Mouse (Mus musculus): ENCODE data around the gene Ap1m1. TPM values are rescaled to one million over a fixed set of nuclear protein-coding genes. Genes with fewer than 3 reads are reported as not detected.

Gene Ap1m1
- polyA plus RNA-seq, 1 experiment from 2014 or later = 106 TPM

DNA sequence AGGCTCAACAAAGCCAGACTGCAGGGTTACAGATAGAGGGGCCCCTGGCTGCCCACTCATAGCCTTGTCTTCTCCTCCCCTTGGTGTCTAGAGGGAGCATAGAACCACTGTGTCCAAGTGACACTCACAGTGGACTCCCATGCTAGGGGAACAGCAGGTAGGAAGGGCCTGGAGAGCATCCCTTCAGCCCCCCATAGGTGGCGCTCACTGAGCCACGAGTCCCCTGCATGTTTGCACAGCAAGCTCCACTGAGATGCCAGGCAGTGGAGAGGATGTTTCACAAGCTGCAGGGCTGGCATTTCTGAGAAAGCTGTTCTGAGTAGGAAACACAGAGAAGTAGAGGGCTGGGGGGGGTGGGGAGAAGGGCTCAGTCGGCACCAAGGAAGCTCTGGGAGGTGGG lies 32.5 kb downstream of the Ap1m1 start:
- ATAC-seq (ENCODE audit: borderline replicate concordance, extremely low read depth, low FRiP score, low TSS enrichment) = no peak
- 13% methylated on average over 3 of the region's 3 CpGs for WGBS
- Histone ChIP-seq H3K36me3 (no peaks in the 10 kb centered on the region), H3K4me3 (no peak overlapping the region), H3K9me3 (no peaks in the 10 kb centered on the region), H3K27me3 (no peaks in the 10 kb centered on the region), H3K9ac (no peak overlapping the region), H3K27ac (no peak overlapping the region), H3K4me1 (no peaks in the 10 kb centered on the region), H3K4me2 (no peak overlapping the region)

DNA sequence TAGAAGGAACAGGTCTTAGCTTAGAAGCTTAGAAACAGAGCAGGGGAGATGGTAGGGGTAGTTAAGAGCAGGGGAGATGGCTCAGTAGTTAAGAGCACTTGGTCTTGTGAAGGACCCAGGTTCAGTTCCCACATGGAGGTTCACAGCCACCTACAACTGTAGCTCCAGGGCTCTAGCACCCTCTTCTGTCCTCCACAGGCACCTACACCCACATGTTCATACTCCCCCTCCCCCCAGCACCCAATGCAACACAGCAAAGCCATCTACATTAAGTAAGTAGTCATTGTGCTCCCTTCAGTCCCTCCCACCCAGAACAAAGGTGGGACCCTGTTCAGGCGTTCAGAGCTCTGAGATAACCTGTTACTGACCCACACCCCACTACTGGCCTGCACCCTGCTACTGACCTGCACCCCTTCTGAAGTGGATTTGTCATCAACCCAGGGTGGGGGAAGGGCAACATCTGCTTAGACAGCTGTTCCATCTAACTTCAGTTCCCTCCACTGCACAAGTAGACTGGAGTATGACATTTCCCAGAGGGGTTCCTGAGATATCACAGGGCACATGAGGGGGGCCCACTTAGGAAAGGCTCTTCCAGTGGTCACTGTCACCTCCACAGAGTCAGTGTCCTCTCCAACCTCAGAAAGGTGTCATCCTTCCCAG lies 33.4 kb downstream of the Ap1m1 start:
- H3K9ac ChIP-seq = no peak overlapping the region
- no peaks in the 10 kb centered on the region for H3K27me3 ChIP-seq
- WGBS = 62% methylated on average over 1 of the region's 1 CpGs

DNA sequence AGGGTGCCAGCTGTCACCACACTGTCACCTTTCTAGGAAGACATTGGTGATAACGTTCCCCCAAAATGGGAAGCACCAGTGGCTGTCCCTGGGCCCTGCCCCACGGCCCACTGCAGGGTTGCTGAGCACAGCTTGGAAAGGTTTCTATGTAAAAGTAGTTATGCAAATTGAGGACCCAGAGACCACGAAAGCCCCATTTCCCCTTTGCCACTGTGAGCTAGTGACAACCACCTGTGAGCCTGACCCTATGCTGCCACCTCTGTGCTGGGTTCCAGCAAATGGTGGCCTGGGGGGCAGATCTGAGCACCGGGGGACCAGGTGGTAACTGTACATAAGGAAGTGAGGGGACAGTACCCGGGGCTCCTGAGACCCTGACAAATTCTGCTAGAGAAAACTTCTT lies 34.0 kb downstream of the Ap1m1 start:
- Histone ChIP-seq H3K36me3 (no peaks in the 10 kb centered on the region), H3K9me3 (no peaks in the 10 kb centered on the region), H3K4me3 (no peak overlapping the region), H3K9ac (no peak overlapping the region), H3K4me1 (peaks cover 4% of the 10 kb centered on the region; the same call in 1 of the 2 replicates), H3K4me2 (no peak overlapping the region), H3K27me3 (no peaks in the 10 kb centered on the region), H3K27ac (no peak overlapping the region)
- no peak for ATAC-seq (ENCODE audit: borderline replicate concordance, extremely low read depth, low FRiP score, low TSS enrichment)
- WGBS = 69% methylated on average over 5 of the region's 5 CpGs

More for the DNA sequence above, 33.4 kb downstream of the Ap1m1 start:
- Histone ChIP-seq H3K36me3 (no peaks in the 10 kb centered on the region), H3K4me1 (peaks cover 4% of the 10 kb centered on the region; the same call in 1 of the 2 replicates), H3K27ac (no peak overlapping the region), H3K4me3 (no peak overlapping the region), H3K9me3 (no peaks in the 10 kb centered on the region), H3K4me2 (no peak overlapping the region)
- no peak for ATAC-seq (ENCODE audit: borderline replicate concordance, extremely low read depth, low FRiP score, low TSS enrichment)

DNA sequence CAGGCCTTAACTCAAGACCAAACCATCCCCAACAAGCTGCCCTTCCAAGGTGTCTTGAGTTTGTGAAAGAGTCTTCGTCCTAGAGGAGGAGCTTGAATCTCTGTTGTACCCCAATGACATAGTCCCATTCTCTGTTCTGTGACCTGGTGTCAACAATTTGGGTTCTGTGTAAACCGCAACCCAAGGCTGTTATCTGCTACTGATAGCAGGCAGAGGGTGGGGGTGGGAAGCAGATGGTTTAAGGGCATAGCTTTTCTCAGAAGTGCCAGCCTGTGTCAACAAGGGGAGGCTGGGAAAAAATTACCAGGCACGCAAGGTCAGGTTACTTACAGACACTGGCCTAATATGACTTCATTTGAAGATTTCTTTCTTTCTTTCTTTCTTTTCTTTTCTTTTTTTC lies 37.4 kb downstream of the Ap1m1 start:
- no peak overlapping the region for H3K27ac ChIP-seq
- H3K27me3 ChIP-seq = no peaks in the 10 kb centered on the region
- H3K4me1 ChIP-seq = peaks cover 9% of the 10 kb centered on the region
- no peak overlapping the region for H3K4me3 ChIP-seq
- no peak overlapping the region for H3K4me2 ChIP-seq
- ATAC-seq (ENCODE audit: borderline replicate concordance, extremely low read depth, low FRiP score, low TSS enrichment) = no peak
- H3K9me3 ChIP-seq = no peaks in the 10 kb centered on the region
- no peak overlapping the region for H3K9ac ChIP-seq
- WGBS = 30% methylated on average over 3 of the region's 3 CpGs
- H3K36me3 ChIP-seq = no peaks in the 10 kb centered on the region

DNA sequence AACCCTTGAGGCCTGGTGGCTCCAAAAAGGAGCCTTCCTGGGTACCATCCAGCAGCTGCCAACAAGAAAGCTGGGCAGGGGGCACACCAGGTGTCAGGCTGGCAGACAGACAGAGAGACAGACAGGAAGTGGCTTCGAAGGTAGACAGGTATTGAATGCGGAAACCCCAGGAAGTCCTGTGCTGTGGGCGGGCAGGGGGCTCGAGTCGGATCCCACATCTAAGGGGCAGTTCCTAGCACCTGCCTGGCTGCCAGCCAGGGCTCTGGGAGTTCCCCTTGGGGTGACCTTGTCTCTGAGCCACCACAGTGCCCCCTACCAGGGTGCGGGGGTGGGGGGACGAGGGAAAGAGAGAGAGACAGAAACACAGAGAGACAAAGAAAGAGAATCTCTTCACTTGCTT lies 39.3 kb downstream of the Ap1m1 start:
- Histone ChIP-seq H3K4me3 (no peak overlapping the region), H3K9ac (no peak overlapping the region), H3K4me1 (peaks cover 9% of the 10 kb centered on the region), H3K4me2 (no peak overlapping the region), H3K9me3 (no peaks in the 10 kb centered on the region), H3K36me3 (no peaks in the 10 kb centered on the region), H3K27me3 (no peaks in the 10 kb centered on the region), H3K27ac (no peak overlapping the region)
- 85% methylated on average over 7 of the region's 7 CpGs for WGBS
- no peak for ATAC-seq (ENCODE audit: borderline replicate concordance, extremely low read depth, low FRiP score, low TSS enrichment)

DNA sequence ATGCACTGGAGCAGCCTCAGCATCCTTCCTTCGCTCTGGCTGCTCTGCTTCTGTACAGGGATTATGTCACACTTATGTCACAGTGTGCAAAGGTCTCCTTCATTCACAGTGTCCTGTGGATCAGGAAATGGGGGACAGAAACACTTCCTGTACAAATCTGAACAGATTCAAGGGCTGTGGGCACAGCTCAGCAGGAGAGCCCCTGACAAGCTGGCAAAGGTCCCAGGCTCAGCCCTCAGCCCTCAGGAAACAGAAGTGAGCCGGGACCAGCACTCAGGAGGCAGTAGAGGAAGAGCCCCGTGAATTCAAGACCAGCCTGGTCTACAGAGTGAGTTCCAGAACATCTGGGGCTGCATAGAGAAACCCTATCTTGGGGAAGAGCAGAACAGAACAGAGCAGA lies 41.8 kb downstream of the Ap1m1 start:
- Histone ChIP-seq H3K4me1 (peaks cover 9% of the 10 kb centered on the region), H3K4me3 (no peak overlapping the region), H3K9me3 (no peaks in the 10 kb centered on the region), H3K27ac (no peak overlapping the region), H3K4me2 (no peak overlapping the region), H3K36me3 (no peaks in the 10 kb centered on the region), H3K9ac (no peak overlapping the region), H3K27me3 (no peaks in the 10 kb centered on the region)
- WGBS = 22% methylated on average over 3 of the region's 3 CpGs
- ATAC-seq (ENCODE audit: borderline replicate concordance, extremely low read depth, low FRiP score, low TSS enrichment) = peak; percentile 51

DNA sequence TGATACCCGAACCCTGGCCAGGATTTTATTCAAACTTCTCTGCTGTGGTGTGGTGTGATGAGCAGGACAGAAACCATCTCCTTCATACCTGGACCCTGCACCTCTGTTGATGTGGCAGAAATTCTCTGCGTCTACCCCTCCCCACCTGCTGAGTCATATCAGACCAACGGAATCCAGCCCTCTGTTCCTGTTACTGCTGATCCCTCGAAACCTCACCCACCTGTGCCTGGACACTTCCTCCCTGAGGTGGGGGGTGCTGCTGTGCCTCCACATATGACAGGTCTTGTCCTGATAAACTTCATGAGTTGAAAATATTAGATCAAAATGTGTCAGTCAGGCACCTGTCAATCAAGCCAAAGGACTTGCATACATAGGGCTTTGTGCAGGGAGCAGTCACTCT lies 45.5 kb downstream of the Ap1m1 start:
- WGBS = 60% methylated on average over 4 of the region's 4 CpGs
- H3K9me3 ChIP-seq = no peaks in the 10 kb centered on the region
- no peaks in the 10 kb centered on the region for H3K27me3 ChIP-seq
- no peaks in the 10 kb centered on the region for H3K36me3 ChIP-seq
- H3K4me1 ChIP-seq = peaks cover 5% of the 10 kb centered on the region; the same call in 1 of the 2 replicates
- no peak for ATAC-seq (ENCODE audit: borderline replicate concordance, extremely low read depth, low FRiP score, low TSS enrichment)
- no peak overlapping the region for H3K4me3 ChIP-seq
- no peak overlapping the region for H3K4me2 ChIP-seq
- no peak overlapping the region for H3K9ac ChIP-seq
- no peak overlapping the region for H3K27ac ChIP-seq

DNA sequence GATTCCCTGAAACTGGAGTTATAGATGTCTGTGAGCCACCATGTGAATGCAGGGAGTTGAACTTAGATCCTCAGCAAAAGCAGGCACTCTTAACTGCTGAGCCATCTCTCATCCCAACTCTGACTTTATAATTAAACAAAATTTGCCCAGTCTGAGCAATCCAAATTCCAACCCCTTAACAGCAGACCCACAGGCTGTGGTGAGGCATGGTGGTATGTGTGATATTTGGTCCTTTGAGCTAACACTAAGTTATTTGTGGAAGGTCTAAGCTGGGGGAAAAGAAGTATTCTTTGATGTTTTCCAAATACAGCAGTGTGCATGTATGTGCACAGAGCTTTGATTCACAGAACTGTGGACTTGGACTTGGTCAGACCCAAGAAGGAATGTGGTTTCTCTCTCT lies 49.2 kb downstream of the Ap1m1 start:
- no peak overlapping the region for H3K4me2 ChIP-seq
- no peak overlapping the region for H3K9ac ChIP-seq
- no peaks in the 10 kb centered on the region for H3K9me3 ChIP-seq
- no peaks in the 10 kb centered on the region for H3K27me3 ChIP-seq
- H3K36me3 ChIP-seq = no peaks in the 10 kb centered on the region
- H3K4me1 ChIP-seq = no peaks in the 10 kb centered on the region
- H3K4me3 ChIP-seq = no peak overlapping the region
- ATAC-seq (ENCODE audit: borderline replicate concordance, extremely low read depth, low FRiP score, low TSS enrichment) = no peak
- no peak overlapping the region for H3K27ac ChIP-seq

DNA sequence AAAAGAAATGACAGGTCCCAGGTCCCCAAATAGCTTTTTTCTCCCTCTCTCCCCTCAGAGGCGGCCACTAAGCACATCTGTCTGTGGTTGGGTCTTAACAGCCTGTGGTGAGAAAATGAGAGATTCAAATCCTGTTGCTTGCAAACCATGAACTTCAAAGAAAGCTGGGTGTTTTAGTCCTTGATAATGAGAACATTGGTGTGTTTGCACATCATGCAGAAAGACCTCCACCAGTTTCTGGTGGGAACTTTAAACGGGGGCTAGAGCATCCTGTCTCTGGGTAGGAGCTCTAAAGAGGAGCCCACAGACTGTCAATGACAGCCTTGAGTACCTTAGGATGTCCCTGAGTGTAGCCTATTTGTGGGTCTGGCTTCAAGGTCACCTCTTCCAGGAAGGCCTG lies 51.3 kb downstream of the Ap1m1 start:
- no peak overlapping the region for H3K27ac ChIP-seq
- no peak overlapping the region for H3K4me3 ChIP-seq
- H3K36me3 ChIP-seq = no peaks in the 10 kb centered on the region
- H3K9ac ChIP-seq = no peak overlapping the region
- WGBS = 68% methylated on average over 2 of the region's 2 CpGs
- ATAC-seq (ENCODE audit: borderline replicate concordance, extremely low read depth, low FRiP score, low TSS enrichment) = no peak
- no peak overlapping the region for H3K4me2 ChIP-seq
- peaks cover 8% of the 10 kb centered on the region; the same call in 1 of the 2 replicates for H3K4me1 ChIP-seq
- H3K27me3 ChIP-seq = no peaks in the 10 kb centered on the region
- no peaks in the 10 kb centered on the region for H3K9me3 ChIP-seq

DNA sequence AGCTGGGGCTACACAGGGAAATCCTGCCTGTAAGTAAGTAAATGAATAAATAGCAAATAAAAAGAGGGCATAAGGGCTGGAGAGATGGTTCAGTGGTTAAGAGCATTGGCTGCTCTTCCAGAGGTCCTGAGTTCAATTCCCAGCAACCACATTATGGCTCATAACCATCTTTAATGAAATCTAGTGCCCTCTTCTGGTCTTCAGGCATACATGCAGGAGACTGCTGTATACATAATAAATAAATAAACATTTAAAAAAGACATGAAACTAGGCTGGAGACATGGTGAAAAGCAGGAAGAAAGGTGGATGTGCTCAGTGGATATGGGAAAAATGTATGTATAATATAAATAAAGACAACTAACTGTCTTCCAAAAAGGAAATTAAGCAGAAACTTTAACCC lies 53.5 kb downstream of the Ap1m1 start:
- H3K9ac ChIP-seq = no peak overlapping the region
- ATAC-seq (ENCODE audit: borderline replicate concordance, extremely low read depth, low FRiP score, low TSS enrichment) = no peak
- peaks cover 10% of the 10 kb centered on the region; the same call in 1 of the 2 replicates for H3K4me1 ChIP-seq
- no peak overlapping the region for H3K27ac ChIP-seq
- no peak overlapping the region for H3K4me3 ChIP-seq
- H3K36me3 ChIP-seq = no peaks in the 10 kb centered on the region
- no peak overlapping the region for H3K4me2 ChIP-seq
- H3K27me3 ChIP-seq = no peaks in the 10 kb centered on the region
- H3K9me3 ChIP-seq = no peaks in the 10 kb centered on the region

DNA sequence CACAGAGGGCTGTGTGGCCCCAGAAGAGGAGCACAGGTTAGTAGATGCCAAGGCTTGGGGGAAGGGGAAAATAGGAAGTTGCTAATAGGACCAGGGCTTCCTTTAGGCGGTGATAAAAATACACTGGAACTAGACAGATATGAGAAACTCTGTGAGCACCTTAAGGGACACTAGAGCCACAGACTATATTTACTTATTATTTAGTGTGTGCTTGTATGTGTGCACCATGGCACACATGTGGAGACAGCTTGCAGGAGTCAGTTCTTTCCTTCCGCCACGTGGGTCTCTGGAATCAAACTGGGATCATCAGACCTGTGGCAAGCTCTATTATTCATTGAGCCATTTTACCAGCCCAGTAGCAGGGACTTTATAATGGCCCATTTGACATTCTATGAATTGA lies 55.3 kb downstream of the Ap1m1 start:
- H3K4me1 ChIP-seq = peaks cover 10% of the 10 kb centered on the region; the same call in 1 of the 2 replicates
- 58% methylated on average over 3 of the region's 3 CpGs for WGBS
- ATAC-seq (ENCODE audit: borderline replicate concordance, extremely low read depth, low FRiP score, low TSS enrichment) = 0 out of 2 replicates have a peak, but pooled peaks have one; percentile 34

DNA sequence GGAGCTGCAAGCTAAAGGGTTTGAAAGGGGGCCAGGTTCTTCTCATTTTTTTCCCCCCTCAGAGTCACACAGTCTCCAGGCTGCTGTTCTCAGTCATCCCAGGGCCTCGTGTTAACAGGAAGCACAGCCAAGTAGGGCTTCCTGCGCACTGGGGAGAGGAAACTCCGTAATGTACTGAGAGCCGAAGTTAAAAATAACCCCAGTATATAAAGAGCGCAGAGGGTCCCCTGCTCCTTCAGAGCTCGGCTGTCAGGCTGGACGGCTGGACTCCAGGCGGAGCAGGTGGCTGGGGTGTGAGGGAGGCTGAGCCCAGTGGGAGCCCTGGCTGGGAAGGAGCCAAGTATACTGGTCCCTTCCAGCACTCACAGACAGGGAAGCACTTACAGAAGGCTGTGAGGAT lies 55.9 kb downstream of the Ap1m1 start:
- no peaks in the 10 kb centered on the region for H3K9me3 ChIP-seq
- H3K9ac ChIP-seq = no peak overlapping the region
- peak overlapping the region; percentile 81 for H3K27ac ChIP-seq
- no peak overlapping the region for H3K4me3 ChIP-seq
- WGBS = 28% methylated on average over 8 of the region's 8 CpGs
- H3K27me3 ChIP-seq = no peaks in the 10 kb centered on the region
- H3K36me3 ChIP-seq = no peaks in the 10 kb centered on the region
- no peak overlapping the region for H3K4me2 ChIP-seq
- ATAC-seq (ENCODE audit: borderline replicate concordance, extremely low read depth, low FRiP score, low TSS enrichment) = peak; percentile 90
- peaks cover 10% of the 10 kb centered on the region; the same call in 1 of the 2 replicates for H3K4me1 ChIP-seq

More for the DNA sequence above, 55.3 kb downstream of the Ap1m1 start:
- Histone ChIP-seq H3K9me3 (no peaks in the 10 kb centered on the region), H3K4me3 (no peak overlapping the region), H3K4me2 (no peak overlapping the region), H3K27me3 (no peaks in the 10 kb centered on the region), H3K36me3 (no peaks in the 10 kb centered on the region), H3K27ac (peak overlapping the region; percentile 81), H3K9ac (no peak overlapping the region)

DNA sequence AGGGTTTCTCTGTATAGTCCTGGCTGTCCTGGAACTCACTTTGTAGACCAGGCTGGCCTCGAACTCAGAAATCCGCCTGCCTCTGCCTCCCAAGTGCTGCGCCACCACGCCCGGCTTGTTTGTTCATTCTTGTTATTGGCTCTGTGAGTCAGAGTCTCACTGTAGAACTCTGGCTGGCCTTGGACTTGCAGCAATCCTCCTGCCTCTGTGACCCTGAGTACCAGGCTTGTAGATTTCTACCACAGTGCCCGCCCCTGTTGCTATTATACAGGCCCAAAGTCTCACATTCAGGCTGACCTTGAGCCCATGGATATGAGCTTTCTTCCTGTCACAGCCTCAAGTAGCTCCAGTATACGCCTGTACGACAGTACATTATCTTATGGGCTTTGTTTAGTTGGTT lies 56.7 kb downstream of the Ap1m1 start:
- no peak for ATAC-seq (ENCODE audit: borderline replicate concordance, extremely low read depth, low FRiP score, low TSS enrichment)
- H3K9me3 ChIP-seq = no peaks in the 10 kb centered on the region
- H3K4me1 ChIP-seq = peaks cover 10% of the 10 kb centered on the region; the same call in 1 of the 2 replicates
- WGBS = 90% methylated on average over 8 of the region's 8 CpGs
- no peaks in the 10 kb centered on the region for H3K36me3 ChIP-seq
- H3K9ac ChIP-seq = no peak overlapping the region
- H3K4me2 ChIP-seq = no peak overlapping the region
- no peak overlapping the region for H3K27ac ChIP-seq
- H3K4me3 ChIP-seq = no peak overlapping the region
- no peaks in the 10 kb centered on the region for H3K27me3 ChIP-seq
